Mouse (Mus musculus) frontal cortex, postnatal 25 days (tissue): Measurements from ENCODE around the gene Mul1.
A peak's percentile ranks its signal among the peaks of the same experiment; 100 is the strongest.
"Not testable (repeated sequence)": the region's sequence is repeated elsewhere in the genome, so short reads cannot be mapped to it uniquely, and the experiment has no call there.

ENCODE experiments used
- DNase-seq, 2 experiments: peaks; one replicate each; pipeline ENCODE4 v3.0.0; 2022; ENCODE audit warnings: low spot score in 2 of 2

Mul1 gene

GRCm38 (mm10) chr4:138434347-138435316 lies at the start of gene Mul1:
TSS of gene Mul1 (plus strand) at chr4:138434671.
- DNase-seq = peak; percentile 88 to 96

DNA sequence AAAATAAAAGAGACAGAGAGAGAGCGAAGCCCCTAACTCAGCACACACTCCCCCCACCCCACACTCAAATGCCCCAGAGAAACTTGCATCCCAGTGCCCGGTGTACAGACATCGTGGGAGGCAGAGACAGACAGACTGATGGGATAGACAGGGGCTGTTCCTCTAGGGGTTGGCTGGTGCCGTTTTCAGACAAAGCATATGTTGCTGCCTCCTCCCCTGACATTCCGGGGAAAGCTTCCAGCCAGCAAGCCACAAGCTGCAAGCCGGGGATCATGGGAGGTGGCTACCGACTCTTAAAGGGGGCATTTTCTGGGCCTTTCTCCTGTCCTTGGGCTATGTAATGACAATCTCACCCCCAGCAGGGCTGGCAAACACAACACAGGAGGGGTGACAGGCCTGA lies 40.8 kb upstream of the Mul1 start:
- no peak for DNase-seq

DNA sequence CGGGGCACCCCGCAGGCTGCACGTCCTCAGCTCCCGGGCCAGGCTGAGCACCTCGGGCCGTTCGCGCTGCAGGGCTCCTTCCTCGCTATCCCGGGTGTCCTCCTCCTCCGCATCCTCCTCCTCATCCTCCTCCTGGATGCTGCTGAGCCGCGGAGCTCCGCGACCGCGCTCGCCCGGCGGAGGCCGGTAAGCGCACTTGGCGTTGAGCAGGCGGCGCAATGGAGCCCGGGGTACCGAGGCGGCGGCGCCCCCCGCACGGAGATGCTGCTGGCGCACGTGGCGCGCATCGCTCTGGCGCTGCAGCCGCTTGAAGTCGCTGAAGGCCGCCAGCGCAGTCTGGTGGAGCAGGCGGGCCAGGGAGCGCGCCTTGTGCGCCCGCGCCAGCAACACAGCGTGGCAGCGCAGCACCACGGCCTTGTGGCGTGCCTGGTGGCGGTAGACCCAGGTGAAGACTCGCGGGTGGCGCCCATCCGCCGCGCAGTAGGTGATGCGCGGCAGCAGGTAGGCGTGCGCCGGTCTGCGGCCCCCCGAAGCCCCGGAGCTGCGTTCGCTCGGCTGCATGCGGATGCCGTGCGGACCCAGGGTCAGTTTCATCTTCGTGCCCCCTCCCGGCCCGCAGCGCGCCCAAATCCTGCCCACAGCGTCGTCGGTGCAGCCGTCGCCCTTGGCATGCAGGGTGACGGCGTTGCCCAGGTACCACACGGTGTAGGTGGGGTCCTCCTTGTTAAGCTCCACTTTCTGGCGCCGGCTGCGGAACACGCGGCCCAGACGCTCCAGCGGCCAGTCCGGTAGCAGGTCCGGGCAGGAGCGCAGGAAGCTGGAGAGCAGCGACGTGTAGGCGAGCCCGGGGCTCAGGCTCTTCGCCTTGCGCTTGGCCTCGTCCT lies 39.1 kb upstream of the Mul1 start:
- DNase-seq = peak; percentile 33 to 34

DNA sequence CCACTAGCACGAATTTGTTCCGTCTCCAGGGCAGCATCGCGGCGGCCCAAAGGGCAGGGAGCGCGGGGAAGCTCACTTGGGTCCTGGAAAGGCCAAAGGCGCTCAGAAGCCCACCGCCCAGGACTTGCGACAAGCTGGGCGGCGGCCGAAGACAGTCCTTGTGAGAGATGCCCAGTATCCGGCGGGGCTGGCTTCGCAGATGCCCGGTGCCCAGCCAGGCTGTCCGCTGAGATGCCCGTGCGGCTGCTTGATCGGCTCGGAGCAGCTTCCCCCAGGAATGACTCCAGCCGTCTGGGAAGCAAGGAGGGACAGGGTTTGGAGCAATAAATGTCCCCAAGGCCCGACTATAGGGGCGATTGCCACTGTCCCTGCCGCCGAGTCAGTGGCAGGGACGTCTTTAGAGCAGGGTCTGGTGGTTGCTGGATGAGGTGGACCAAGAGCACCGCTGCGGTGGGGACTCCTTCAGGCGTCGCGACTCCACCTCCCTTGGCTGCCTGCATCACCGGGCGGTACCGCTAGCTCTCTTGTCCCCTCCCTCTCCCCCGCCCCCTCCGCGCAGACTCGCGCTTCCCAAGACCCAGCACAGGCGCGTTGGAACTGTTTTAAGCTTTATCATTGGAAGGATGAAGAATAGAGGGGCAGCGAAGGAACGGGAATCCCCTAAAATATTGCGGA lies 38.4 kb upstream of the Mul1 start, which contains the start of gene Fam43b:
Gene Fam43b, minus strand, starts transcription at position 558 of the 675 bp plus-strand sequence.
- peak; percentile 61 to 68 for DNase-seq

DNA sequence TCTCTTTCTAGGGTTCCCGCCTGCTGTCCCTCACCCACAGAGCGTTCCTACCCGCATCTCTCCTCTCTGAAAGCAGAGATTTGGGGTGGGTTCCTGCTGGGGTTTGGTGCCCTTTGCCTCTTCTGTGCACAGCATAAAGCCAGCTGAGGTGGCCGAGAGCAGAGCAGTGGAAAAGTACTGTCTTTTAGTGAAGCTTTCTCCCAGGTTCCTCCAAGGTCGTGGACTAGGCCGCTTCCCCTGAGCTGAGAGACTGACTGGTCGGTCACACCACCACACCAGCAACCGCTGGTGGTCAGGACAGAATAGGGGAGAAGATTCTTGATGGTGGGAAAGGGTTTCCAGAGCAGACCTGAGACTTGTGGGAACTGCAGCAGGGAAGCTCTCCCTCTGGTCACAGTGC lies 37.8 kb upstream of the Mul1 start:
- DNase-seq = no peak

DNA sequence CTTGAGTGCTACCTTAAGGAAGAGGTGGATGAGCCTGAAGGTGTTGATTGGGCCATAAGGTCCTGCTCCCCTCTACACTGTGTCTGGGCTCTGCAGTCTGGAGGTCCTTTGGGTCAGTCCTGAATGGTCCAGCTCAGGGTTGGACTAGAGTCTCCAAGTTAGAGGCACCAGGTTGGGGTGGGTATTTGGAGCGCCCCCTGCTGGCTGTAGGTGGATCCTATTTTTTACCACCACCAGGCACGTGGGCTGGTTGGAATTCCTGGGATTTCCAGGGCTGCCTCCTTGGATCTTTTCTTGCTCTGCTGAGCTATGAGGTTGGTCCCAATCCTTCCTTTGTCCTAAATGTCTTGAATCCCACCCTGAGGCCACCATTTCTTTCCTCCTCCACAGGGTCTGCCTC lies 29.7 kb upstream of the Mul1 start:
- no peak for DNase-seq

DNA sequence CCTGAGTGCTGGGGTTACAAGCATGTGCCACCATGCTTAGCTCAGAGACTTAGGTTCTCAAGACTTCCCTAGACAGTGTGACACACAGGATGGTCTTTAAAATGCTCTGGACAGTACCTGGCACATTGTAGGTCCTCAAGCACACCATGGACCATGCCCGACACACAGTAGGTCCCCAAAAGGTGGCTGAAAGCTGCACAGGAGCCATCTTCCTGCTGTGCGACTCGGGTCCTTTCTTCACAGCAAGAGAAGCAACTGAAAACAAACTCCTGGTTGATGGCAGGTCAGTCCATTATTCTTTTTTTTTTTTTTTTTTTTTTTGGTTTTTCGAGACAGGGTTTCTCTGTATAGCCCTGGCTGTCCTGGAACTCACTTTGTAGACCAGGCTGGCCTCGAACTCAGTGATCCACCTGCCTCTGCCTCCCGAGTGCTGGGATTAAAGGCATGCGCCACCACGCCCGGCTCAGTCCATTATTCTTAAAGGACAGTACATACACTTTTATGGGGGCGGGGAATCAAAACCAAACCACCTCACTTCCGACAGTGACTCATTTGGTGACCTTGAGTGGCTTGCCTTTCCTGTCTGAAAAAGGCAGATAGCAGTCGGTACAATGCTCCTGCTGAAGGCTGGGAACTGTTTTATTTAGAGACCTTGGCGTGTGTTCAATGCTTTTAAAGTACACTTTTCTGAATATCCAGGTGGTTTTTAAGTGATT lies 26.8 kb upstream of the Mul1 start:
- no peak for DNase-seq

GRCm38 (mm10) chr4:138411011-138411410 lies 23.5 kb upstream of the Mul1 start:
- no peak for DNase-seq

DNA sequence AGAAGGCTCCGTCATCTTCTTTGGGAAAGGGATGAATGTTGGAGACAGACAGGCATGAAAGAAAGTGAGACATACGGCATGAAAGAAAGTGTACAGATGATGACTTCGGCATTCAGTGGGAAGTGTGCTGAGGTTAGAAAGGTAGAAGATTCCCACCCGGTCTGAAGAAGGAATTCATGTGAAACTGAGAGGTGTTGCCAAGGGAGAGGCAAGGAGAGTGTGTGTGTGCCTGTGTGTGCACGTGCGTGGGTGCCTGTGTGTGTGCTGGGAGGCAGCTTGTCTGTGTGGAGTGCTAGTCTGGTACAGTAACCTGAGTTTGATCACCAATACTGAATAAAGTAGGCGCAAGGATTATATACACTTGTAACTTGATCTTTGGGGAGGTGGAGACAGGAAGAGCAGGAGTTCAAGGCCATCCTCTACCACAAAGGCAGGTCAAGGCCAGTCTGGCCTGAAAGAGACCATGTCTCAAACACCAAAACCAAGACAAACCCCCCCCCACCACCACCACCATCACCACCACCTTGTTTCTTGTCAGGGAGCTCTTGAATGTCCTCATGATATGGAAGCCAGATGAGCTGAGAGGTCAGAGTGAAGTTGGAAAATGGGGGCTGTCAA lies 22.9 kb upstream of the Mul1 start:
- DNase-seq = no peak

- peak in 1 of 2 experiments; percentile 41 for DNase-seq
These were observed 19.7 kb upstream of the Mul1 start for GRCm38 (mm10) chr4:138414725-138415124.

DNA sequence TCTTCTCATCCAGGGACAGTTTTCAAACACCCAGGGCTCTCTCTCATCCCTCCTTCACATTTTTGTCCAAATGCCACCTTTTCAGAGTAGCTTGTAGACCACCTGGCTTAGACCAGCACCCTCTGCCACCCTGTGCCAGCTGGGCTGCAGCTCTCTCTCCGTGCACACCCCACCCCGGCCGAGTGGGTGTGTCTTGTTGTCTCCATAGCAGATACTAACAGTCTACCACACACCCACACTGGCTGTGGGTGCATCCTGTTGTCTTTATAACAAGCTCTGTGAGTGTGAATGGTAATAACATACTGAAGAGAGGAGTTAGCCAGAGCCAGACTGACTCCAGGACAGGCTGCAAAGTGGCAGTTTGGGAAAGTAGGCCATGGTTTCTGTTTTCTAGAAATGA lies 18.5 kb upstream of the Mul1 start:
- peak in 1 of 2 experiments; percentile 53 for DNase-seq

DNA sequence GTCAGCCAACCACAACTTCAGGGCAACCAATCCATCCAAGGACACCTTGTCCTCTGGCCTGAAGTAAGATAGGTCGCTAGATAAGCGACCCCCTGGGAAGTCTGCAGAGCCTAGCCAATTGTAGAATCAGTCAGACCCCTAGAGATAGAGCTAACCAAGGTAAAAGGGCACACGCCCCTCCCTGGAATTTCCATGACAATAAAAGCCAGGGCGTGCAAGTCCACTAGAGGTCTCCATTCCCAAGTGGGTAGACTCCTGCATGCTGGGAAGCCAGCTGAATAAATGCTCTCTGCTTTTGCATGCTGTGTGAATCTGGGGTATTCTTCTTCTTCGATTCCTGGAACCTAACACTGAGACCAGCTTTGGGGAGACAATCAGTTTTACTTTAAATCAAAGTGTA lies 18.1 kb upstream of the Mul1 start:
- DNase-seq = no peak

GRCm38 (mm10) chr4:138417882-138418281 lies 16.6 kb upstream of the Mul1 start:
- DNase-seq = no peak

GRCm38 (mm10) chr4:138418340-138418957 lies 16.0 kb upstream of the Mul1 start:
- no peak for DNase-seq

DNA sequence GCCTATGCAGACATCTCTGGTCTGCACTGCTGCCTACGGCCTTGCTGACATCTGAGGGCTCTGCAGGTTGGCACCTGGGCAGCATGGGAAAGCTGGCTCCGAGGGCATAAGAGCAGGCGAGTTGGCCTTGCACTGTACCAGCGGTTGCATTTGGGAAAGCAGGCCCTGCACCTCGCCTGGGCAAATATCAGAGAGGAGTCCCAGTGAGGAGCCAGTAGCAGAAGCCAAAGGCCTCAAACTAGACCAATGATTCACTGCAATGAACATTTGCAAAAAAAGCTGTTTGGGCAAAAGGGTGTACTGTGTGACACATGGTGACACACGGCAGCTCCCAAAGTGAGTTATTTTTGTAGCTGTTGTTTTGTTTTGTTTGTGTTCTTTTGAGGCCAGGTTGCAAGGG lies 9.4 kb upstream of the Mul1 start:
- DNase-seq = no peak

GRCm38 (mm10) chr4:138425604-138426003 lies 8.9 kb upstream of the Mul1 start:
- DNase-seq = not testable (repeated sequence)

GRCm38 (mm10) chr4:138426778-138427705 lies 7.4 kb upstream of the Mul1 start:
- DNase-seq = peak; percentile 91

GRCm38 (mm10) chr4:138429778-138430177 lies 4.7 kb upstream of the Mul1 start:
- no peak for DNase-seq

- no peak for DNase-seq
These were observed 3.1 kb upstream of the Mul1 start for GRCm38 (mm10) chr4:138431340-138431739.
